Mouse (Mus musculus) activated CD4-positive, CD25-positive, alpha-beta regulatory T cell (primary cell): ENCODE measurements around the gene Ehd1. TPM values are rescaled to one million over a fixed set of nuclear protein-coding genes. Genes with fewer than 3 reads are reported as not detected.

Source experiments
- polyA plus RNA-seq, 2 experiments: library from polyadenylated mRNA; unstranded; fragments of 100-300 nt; shearing (Covaris generic); gene quantifications; one replicate each; pipeline ENCODE4 v1.2.1; 2017

Ehd1 gene
- polyA plus RNA-seq, result 10 to 100 TPM; 34.9 to 43.9 TPM

DNA sequence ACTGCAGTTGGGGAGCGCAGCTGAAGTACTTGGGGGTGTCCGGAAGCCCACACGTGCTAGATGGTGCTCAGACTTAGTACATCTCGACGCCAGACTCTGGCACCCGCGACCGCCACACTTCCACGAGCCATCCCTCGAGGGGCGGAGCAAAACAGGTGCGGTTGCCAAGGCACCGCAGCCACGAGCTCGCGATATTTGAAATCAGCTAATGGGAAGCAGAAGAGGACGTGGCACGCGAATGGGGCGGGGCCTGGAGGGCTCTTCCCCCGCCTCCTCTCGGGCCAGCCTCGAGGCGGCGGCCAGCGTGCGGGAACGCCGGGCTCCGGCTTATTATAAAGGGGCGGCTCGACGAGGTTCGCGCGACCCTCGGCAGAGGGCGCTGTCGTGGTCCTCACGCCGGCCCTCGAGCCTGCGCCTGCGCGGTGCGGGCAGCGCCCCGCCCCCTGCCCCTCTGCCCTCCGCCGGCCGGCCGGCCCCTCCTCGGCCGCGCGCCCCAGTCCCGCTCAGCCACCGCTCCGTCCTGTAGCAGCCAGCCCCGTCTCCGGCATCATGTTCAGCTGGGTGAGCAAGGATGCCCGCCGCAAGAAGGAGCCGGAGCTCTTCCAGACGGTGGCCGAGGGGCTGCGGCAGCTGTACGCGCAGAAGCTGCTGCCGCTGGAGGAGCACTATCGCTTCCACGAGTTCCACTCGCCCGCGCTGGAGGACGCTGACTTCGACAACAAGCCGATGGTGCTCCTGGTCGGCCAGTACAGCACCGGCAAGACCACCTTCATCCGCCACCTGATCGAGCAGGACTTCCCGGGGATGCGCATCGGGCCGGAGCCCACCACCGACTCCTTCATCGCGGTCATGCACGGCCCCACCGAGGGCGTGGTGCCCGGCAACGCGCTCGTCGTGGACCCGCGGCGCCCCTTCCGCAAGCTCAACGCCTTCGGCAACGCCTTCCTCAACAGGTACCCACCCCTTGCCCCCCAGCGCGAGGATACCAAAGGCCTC, at the start of gene Ehd1:
Gene Ehd1 (plus strand): TSS at position 300 of the 996 bp plus-strand sequence.

GRCm38 (mm10) chr19:6235084-6236052, 41.2 kb upstream of the Ehd1 start, which contains the start of gene Ppp2r5b:
Gene Ppp2r5b (minus strand): TSS chr19:6235872.

GRCm38 (mm10) chr19:6241274-6242107, 35.0 kb upstream of the Ehd1 start, which contains the start of gene Atg2a:
Gene Atg2a (plus strand): TSS chr19:6241668.

GRCm38 (mm10) chr19:6306137-6306551, 29.6 kb downstream of the Ehd1 start, which contains the start of gene Cdc42bpg:
Gene Cdc42bpg (plus strand): TSS chr19:6306456.

GRCm38 (mm10) chr19:6334673-6335457, 58.3 kb downstream of the Ehd1 start, which contains the start of gene Men1:
Gene Men1 (plus strand): TSS chr19:6334979.

GRCm38 (mm10) chr19:6340524-6341452, 64.3 kb downstream of the Ehd1 start, which contains the start of gene Map4k2:
Gene Map4k2 (plus strand): TSS chr19:6341135.

Other genes starting within 250 kb of the Ehd1 start
- gene Syvn1, start 230.1 kb upstream of the Ehd1 start, polyA plus RNA-seq, result 10 to 100 TPM; 32.0 to 43.8 TPM
- 10 to 100 TPM; 45.2 to 50.7 TPM for gene Mrpl49, start 218.9 kb upstream of the Ehd1 start, polyA plus RNA-seq
- 1,000 to 10,000 TPM in 1 of 2 experiments, 100 to 1,000 TPM in 1; 813 to 1,285 TPM for gene Fau, start 218.9 kb upstream of the Ehd1 start, polyA plus RNA-seq
- 10 to 100 TPM; 32.8 to 52.1 TPM for gene Znhit2, start 215.5 kb upstream of the Ehd1 start, polyA plus RNA-seq
- 10 to 100 TPM; 11.1 to 11.2 TPM for gene Tm7sf2, start 208.4 kb upstream of the Ehd1 start, polyA plus RNA-seq
- gene Vps51, start 199.5 kb upstream of the Ehd1 start, polyA plus RNA-seq, result 10 to 100 TPM; 70.2 to 73.2 TPM
- gene Tmem262, start 196.7 kb upstream of the Ehd1 start, polyA plus RNA-seq, result under 1 TPM; 0.31 to 0.42 TPM
- gene Gm28374, start 194.5 kb upstream of the Ehd1 start, polyA plus RNA-seq, result 1 to 10 TPM in 1 of 2 experiments, under 1 TPM in 1; 0.45 to 1.5 TPM
- gene Zfpl1, start 191.8 kb upstream of the Ehd1 start, polyA plus RNA-seq, result 10 to 100 TPM; 44.0 to 47.3 TPM
- gene Cdca5, start 191.7 kb upstream of the Ehd1 start, polyA plus RNA-seq, result 10 to 100 TPM in 1 of 2 experiments, 1 to 10 TPM in 1; 9.4 to 10.0 TPM
- not detected for gene AC131692.1, start 182.3 kb upstream of the Ehd1 start, polyA plus RNA-seq
- under 1 TPM in 1 of 2 experiments, not detected in 1; 0.18 TPM for gene Naaladl1, start 170.9 kb upstream of the Ehd1 start, polyA plus RNA-seq
- 10 to 100 TPM; 13.8 to 33.6 TPM for gene Sac3d1, start 158.1 kb upstream of the Ehd1 start, polyA plus RNA-seq
- 10 to 100 TPM; 30.2 to 35.6 TPM for gene Snx15, start 148.4 kb upstream of the Ehd1 start, polyA plus RNA-seq
- gene Batf2, start 135.7 kb upstream of the Ehd1 start, polyA plus RNA-seq, result under 1 TPM in 1 of 2 experiments, not detected in 1; 0.75 TPM
- gene Arl2, start 135.2 kb upstream of the Ehd1 start, polyA plus RNA-seq, result 10 to 100 TPM; 14.8 to 26.8 TPM
- gene Majin, start 92.3 kb upstream of the Ehd1 start, polyA plus RNA-seq, result not detected
- gene Gpha2, start 50.3 kb upstream of the Ehd1 start, polyA plus RNA-seq, result not detected
- 10 to 100 TPM; 11.2 to 16.8 TPM for gene Ppp2r5b, start 40.9 kb upstream of the Ehd1 start, polyA plus RNA-seq
- gene Atg2a, start 35.1 kb upstream of the Ehd1 start, polyA plus RNA-seq, result 10 to 100 TPM; 13.3 to 32.4 TPM
- gene Cdc42bpg, start 29.7 kb downstream of the Ehd1 start, polyA plus RNA-seq, result under 1 TPM; 0.20 to 0.64 TPM
- 10 to 100 TPM; 33.5 to 46.0 TPM for gene Men1, start 58.3 kb downstream of the Ehd1 start, polyA plus RNA-seq
- 100 to 1,000 TPM; 151 to 161 TPM for gene Map4k2, start 64.4 kb downstream of the Ehd1 start, polyA plus RNA-seq
- gene Sf1, start 87.0 kb downstream of the Ehd1 start, polyA plus RNA-seq, result 100 to 1,000 TPM; 191 to 248 TPM
- 10 to 100 TPM in 1 of 2 experiments, 1 to 10 TPM in 1; 5.2 to 11.2 TPM for gene Pygm, start 107.7 kb downstream of the Ehd1 start, polyA plus RNA-seq
- gene Rasgrp2, start 122.6 kb downstream of the Ehd1 start, polyA plus RNA-seq, result 100 to 1,000 TPM; 164 to 422 TPM
- under 1 TPM; 0.23 to 0.27 TPM for gene Nrxn2, start 142.0 kb downstream of the Ehd1 start, polyA plus RNA-seq